Mouse (Mus musculus): ENCODE measurements at regions not wholly inside any gene's neighbourhood (a gene's known extent, or its start where the extent isn't known, plus 50 kb on each side); places are given as distances from the start of the nearest gene placed in this dataset.

- TF ChIP-seq POLR2A (IDR thresholded peaks at IDR 0.05; ENCODE audit: low read depth, low read length), result no peak
- TF ChIP-seq CTCF (IDR thresholded peaks at IDR 0.05; ENCODE audit: borderline replicate concordance, insufficient read depth, low read length), result no peak
Observed at GRCm38 (mm10) chr12:16349310-16349709, 261.5 kb downstream of the Lpin1 start.
